ENCODE assay signal across 7 mouse cellular contexts in genomic region chr9:35360139-35361100, GRCm38 (mm10).
DNase-seq lines count a peak whose midpoint lies in the region; ATAC-seq and TF ChIP-seq lines count a peak whose summit lies in the region.

No protein-coding gene starts in this region.

- H3K4me1 ChIP-seq in hindbrain, postnatal 0 days (ENCODE audit: insufficient read depth, low read length), result peaks cover 24% of the 10 kb centered on the region

- H3K9ac ChIP-seq in hindbrain, postnatal 0 days (replicated peaks; ENCODE audit: low read length), result no peak overlapping the region

- intact Hi-C loops in left cerebral cortex, postnatal 25 days (cut with DNase I), result no loop called here

- no peak for TF ChIP-seq CTCF in Patski (IDR thresholded peaks at IDR 0.05)
- TF ChIP-seq CTCF in hindbrain, postnatal 0 days (IDR thresholded peaks at IDR 0.05; ENCODE audit: low read depth), result no peak

- no peaks in the 10 kb centered on the region for H3K9me3 ChIP-seq in hindbrain, postnatal 0 days (ENCODE audit: low read length)

- POLR2A ChIA-PET in Patski (lab: Charles Lee), result interaction anchor here (0.6 to 1.7 kb wide), 8 partner anchors 16 to 1437 kb away, joined by 3 to 7 read pairs (median 4); partner anchors contain the start of gene Cdon

- CTCF ChIA-PET in Patski (lab: Charles Lee), result interaction anchor here (0.9 to 1.5 kb wide), 5 partner anchors 13 to 63 kb away, joined by 3 read pairs; no protein-coding TSS in a partner anchor

- no peak overlapping the region for H3K4me3 ChIP-seq in hindbrain, postnatal 0 days (ENCODE audit: low read length)

- in situ Hi-C loops in Patski (cut with MboI; ENCODE audit: low pct_unique_long_range_greater_than_20kb), result loop anchor here (5.0 kb wide), 1 partner anchor 33 kb away; no protein-coding TSS in a partner anchor

- 20% methylated on average over 6 of the region's 6 CpGs for WGBS in hindbrain, postnatal 0 days

- H3K27me3 ChIP-seq in Patski, result no peaks in the 10 kb centered on the region
- H3K27me3 ChIP-seq in hindbrain, postnatal 0 days (ENCODE audit: insufficient read depth, low read length), result peaks cover 5% of the 10 kb centered on the region; the same call in 1 of the 2 replicates

- peak; percentile 58 for ATAC-seq in Patski
- peak; percentile 44; the same call in 1 of the 2 replicates for ATAC-seq in hindbrain, postnatal 0 days

- no peaks in the 10 kb centered on the region for H3K36me3 ChIP-seq in hindbrain, postnatal 0 days (ENCODE audit: insufficient read depth, low read length)

- DNase-seq in 3134 (ENCODE audit: extremely low read depth, insufficient read length, low spot score), result peak; percentile 73
- peak; percentile 82 for DNase-seq in Patski (ENCODE audit: low read depth, low spot score)
- DNase-seq in frontal cortex, postnatal 14 days (ENCODE audit: low spot score in 2 of 2), result peak; percentile 31 to 42
- DNase-seq in hindbrain, postnatal 0 days (ENCODE audit: low spot score), result peak; percentile 78
- peak; percentile 13 to 38 for DNase-seq in left cerebral cortex, postnatal 25 days (ENCODE audit: low spot score in 2 of 2)
- peak; percentile 73 for DNase-seq in right cerebral cortex, postnatal 14 days
- DNase-seq in thymus, postnatal 10 days (ENCODE audit: low spot score in 2 of 2), result no peak

- H3K4me2 ChIP-seq in hindbrain, postnatal 0 days (ENCODE audit: low read depth, low read length), result no peak overlapping the region

- H3K27ac ChIP-seq in hindbrain, postnatal 0 days, result no peak overlapping the region

Comparison
In these comparisons a context has a peak if more than half of its experiments do, and no peak if none do; other contexts are left out.
1. DNase-seq: peak in 3134 (single experiment), Patski (single experiment), frontal cortex, postnatal 14 days (2 of 2), hindbrain, postnatal 0 days (single experiment), left cerebral cortex, postnatal 25 days (2 of 2) and right cerebral cortex, postnatal 14 days (single experiment); none in thymus, postnatal 10 days (0 of 2).